Comparison of ENCODE assay signal across 11 mouse cellular contexts in the genomic region with DNA sequence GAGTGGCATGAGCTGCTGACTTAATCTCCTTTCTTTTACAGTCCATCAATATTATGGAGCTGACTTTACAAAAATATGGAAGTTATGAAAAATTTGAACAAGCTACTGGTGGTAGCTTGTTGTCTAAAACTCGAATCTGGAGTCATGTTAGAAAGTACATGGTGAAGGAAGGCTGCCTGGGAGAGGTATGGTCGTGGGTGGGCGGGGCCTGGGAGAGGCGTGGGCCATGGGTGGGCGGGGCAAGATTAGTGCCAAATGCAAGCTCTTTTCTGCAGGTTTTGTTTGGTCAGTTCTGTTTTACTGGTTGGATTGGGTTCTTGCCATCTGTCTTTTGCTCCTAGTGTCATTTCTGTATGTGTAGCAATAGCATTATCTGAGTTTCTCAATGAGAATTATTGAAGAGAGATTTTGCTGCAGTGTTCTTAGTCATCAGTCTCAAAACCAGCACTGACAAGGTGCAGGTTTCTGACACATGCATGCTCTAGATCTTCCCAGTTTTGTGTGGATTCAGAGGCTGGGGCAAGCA. TPM values are rescaled to one million over a fixed set of nuclear protein-coding genes. Genes with fewer than 3 reads are reported as not detected.
DNase-seq lines count a peak whose midpoint lies in the region; ATAC-seq and TF ChIP-seq lines count a peak whose summit lies in the region.
"Had no signal": no experiment of that assay in that cellular context is flagged by ENCODE, and none has a peak within 500 bp of the region (broad histone marks: within the 10 kb centered on the region; RNA-seq: fewer than 3 reads in every experiment).

No protein-coding gene starts in this region.

- in situ Hi-C loops in CH12.LX (cut with MboI; ENCODE audit: low pct_ligation_motif_present, low pct_unique_long_range_greater_than_20kb, low sequenced_read_pairs) = no loop called here

- no peaks in the 10 kb centered on the region for H3K9me3 ChIP-seq in heart, embryonic 15.5 days (replicated peaks)
- no peaks in the 10 kb centered on the region for H3K9me3 ChIP-seq in CH12.LX (replicated peaks; ENCODE audit: low read length)
- no peaks in the 10 kb centered on the region for H3K9me3 ChIP-seq in liver, embryonic 16.5 days (replicated peaks; ENCODE audit: control insufficient read depth, low read length)

- no peaks in the 10 kb centered on the region for H3K27me3 ChIP-seq in heart, embryonic 15.5 days
- no peaks in the 10 kb centered on the region for H3K27me3 ChIP-seq in CH12.LX (replicated peaks)
- no peaks in the 10 kb centered on the region for H3K27me3 ChIP-seq in liver, embryonic 16.5 days (ENCODE audit: control insufficient read depth, insufficient read depth, low read depth, low read length)

- H3K79me2 ChIP-seq in CH12.LX (replicated peaks; ENCODE audit: control insufficient read depth, extremely low read depth, insufficient read depth, poor library complexity, severe bottlenecking) = no peaks in the 10 kb centered on the region

- no peak overlapping the region for H3K27ac ChIP-seq in heart, embryonic 15.5 days
- H3K27ac ChIP-seq in CH12.LX (ENCODE audit: insufficient read depth, low read depth) = no peak overlapping the region
- no peak overlapping the region for H3K27ac ChIP-seq in liver, embryonic 16.5 days (ENCODE audit: low read length)

- TF ChIP-seq EP300 in CH12.LX (IDR thresholded peaks at IDR 0.05; ENCODE audit: low read length) = no peak

- H3K36me3 ChIP-seq in heart, embryonic 15.5 days = no peaks in the 10 kb centered on the region
- H3K36me3 ChIP-seq in CH12.LX (replicated peaks in 1 of 2; ENCODE audit: control insufficient read depth in 1 of 2, insufficient read depth in 1 of 2, low read length in 1 of 2) = no peaks in the 10 kb centered on the region
- H3K36me3 ChIP-seq in liver, embryonic 16.5 days (ENCODE audit: control insufficient read depth, insufficient read depth) = no peaks in the 10 kb centered on the region

- dilution Hi-C loops in CH12.LX (cut with MboI; ENCODE audit: extremely low pct_ligation_motif_present, extremely low pct_unique_long_range_greater_than_20kb, low sequenced_read_pairs) = no loop called here

- H3K4me2 ChIP-seq in heart, embryonic 15.5 days = peak overlapping the region; percentile 33
- H3K4me2 ChIP-seq in CH12.LX (ENCODE audit: insufficient read depth, low read depth, poor library complexity, severe bottlenecking) = peak overlapping the region; percentile 59; the same call in 1 of the 2 replicates
- H3K4me2 ChIP-seq in liver, embryonic 16.5 days (ENCODE audit: low read depth, low read length) = peak overlapping the region; percentile 0; the same call in 1 of the 2 replicates

- no peak for DNase-seq in heart, adult 18-20 months
- DNase-seq in CH12.LX (ENCODE audit: extremely low read depth) = peak; percentile 34
- no peak for DNase-seq in frontal cortex, postnatal 25 days (ENCODE audit: low spot score in 2 of 2)
- no peak for DNase-seq in c-Kit-positive CD71-positive TER-119-positive erythroid progenitor cells, embryonic 14.5 days (ENCODE audit: low spot score)
- no peak for DNase-seq in cerebellum, postnatal 36 days

- peaks cover 12% of the 10 kb centered on the region for H3K4me1 ChIP-seq in heart, embryonic 15.5 days (replicated peaks)
- H3K4me1 ChIP-seq in CH12.LX (ENCODE audit: control insufficient read depth in 1 of 2, insufficient read depth in 2 of 2) = peaks cover 0 to 23% of the 10 kb centered on the region in 2 experiments; a peak in 2 of 4 replicates
- H3K4me1 ChIP-seq in liver, embryonic 16.5 days (ENCODE audit: control insufficient read depth, low read depth, low read length) = peaks cover 11% of the 10 kb centered on the region

- TF ChIP-seq CTCF in CH12.LX (conservative IDR thresholded peaks at IDR 0.05 in 1 of 2, IDR thresholded peaks at IDR 0.05 in 1 of 2; ENCODE audit: low read depth in 2 of 2, low read length in 2 of 2) = no peak

- no peak overlapping the region for H3K9ac ChIP-seq in heart, embryonic 15.5 days
- H3K9ac ChIP-seq in CH12.LX (ENCODE audit: insufficient read depth, low read depth) = 0 out of 2 replicates have a peak overlapping the region, but pooled peaks have one; percentile 0
- no peak overlapping the region for H3K9ac ChIP-seq in liver, embryonic 16.5 days (ENCODE audit: low read depth, low read length)

- ATAC-seq in heart, embryonic 15.5 days (replicated peaks; ENCODE audit: insufficient number of reproducible peaks, insufficient read depth, low FRiP score, low read depth) = no peak
- ATAC-seq in erythroid progenitor cell, adult 5-6 weeks (replicated peaks; ENCODE audit: low FRiP score, poor library complexity, severe bottlenecking) = peak; percentile 63; the same call in 1 of the 2 replicates
- no peak; the same call in 1 of the 2 replicates for ATAC-seq in liver, embryonic 16.5 days (ENCODE audit: low read depth)

- no peak for TF ChIP-seq POLR2A in CH12.LX (IDR thresholded peaks at IDR 0.05; ENCODE audit: low read depth, low read length)

- WGBS in heart, embryonic 15.5 days = 34% methylated on average over 5 of the region's 5 CpGs
- 12% methylated on average over 5 of the region's 5 CpGs for WGBS in liver, embryonic 16.5 days (ENCODE audit: insufficient replicate concordance)

- no peak for TF ChIP-seq RAD21 in CH12.LX (IDR thresholded peaks at IDR 0.05; ENCODE audit: low read depth, low read length)

- no peak overlapping the region for H3K4me3 ChIP-seq in heart, embryonic 15.5 days
- H3K4me3 ChIP-seq in CH12.LX (replicated peaks in 1 of 3; ENCODE audit: low read depth in 2 of 3, low read length in 2 of 3, poor library complexity in 1 of 3) = peak overlapping the region in 1 of 3 experiments; percentile 5
- no peak overlapping the region for H3K4me3 ChIP-seq in liver, embryonic 16.5 days (ENCODE audit: low read depth, low read length)

TF ChIP-seq in CH12.LX, 34 proteins besides CTCF, POLR2A, EP300 and RAD21:
- TF ChIP-seq ZNF384 (IDR thresholded peaks at IDR 0.05; ENCODE audit: low read depth, low read length) (no peak), SIN3A (IDR thresholded peaks at IDR 0.05; ENCODE audit: low read length) (0 out of 2 replicates have a peak, but pooled peaks have one; percentile 37)

RNA-seq across cellular contexts. Expression of a gene that starts 19.1 kb away (rescaled TPM):
- polyA plus RNA-seq in heart, embryonic 15.5 days (2015; fragmentation: Nextera tagmentation; extraction: Ambion mirVana) = 2.0 and 3.1 TPM in 2 replicates
- total RNA-seq in heart, adult 18-20 months (2021) = under 1 TPM; 0.30 to 0.31 TPM
- total RNA-seq in CH12.LX (2012; rRNA removed) (0.46 and 0.93 TPM in 2 replicates), CH12.LX (2014; rRNA removed) (0.71 and 0.78 TPM in 2 replicates)
- 0.27 and 1.4 TPM in 2 replicates for polyA plus RNA-seq in CH12.LX (2012; ENCODE audit: insufficient read length, low read depth)
- total RNA-seq in erythroid progenitor cell, adult 5-6 weeks (2015; ENCODE audit: low replicate concordance) = 4.7 and 31.4 TPM in 2 replicates
- 5.1 and 6.7 TPM in 2 replicates for total RNA-seq in erythroid progenitor cell, adult 5-6 weeks (2017; ENCODE audit: low replicate concordance)
- polyA plus RNA-seq in liver, embryonic 16.5 days (2015; fragmentation: Nextera tagmentation; extraction: Ambion mirVana) = 1.2 and 1.3 TPM in 2 replicates

RNA-seq across cellular contexts. Expression of a gene that starts 23.7 kb away (rescaled TPM):
- polyA plus RNA-seq in heart, embryonic 15.5 days (2015; fragmentation: Nextera tagmentation; extraction: Ambion mirVana) = not detected in 2 replicates
- not detected for total RNA-seq in heart, adult 18-20 months (2021)
- total RNA-seq in CH12.LX (2012; rRNA removed) (not detected in 2 replicates), CH12.LX (2014; rRNA removed) (not detected in 2 replicates)
- not detected in 2 replicates for polyA plus RNA-seq in CH12.LX (2012; ENCODE audit: insufficient read length, low read depth)
- not detected in 2 replicates for total RNA-seq in erythroid progenitor cell, adult 5-6 weeks (2015; ENCODE audit: low replicate concordance)
- total RNA-seq in erythroid progenitor cell, adult 5-6 weeks (2017; ENCODE audit: low replicate concordance) = not detected in 2 replicates
- not detected in 2 replicates for polyA plus RNA-seq in liver, embryonic 16.5 days (2015; fragmentation: Nextera tagmentation; extraction: Ambion mirVana)
- total RNA-seq: ES-E14; hematopoietic stem cell, adult 5-6 weeks had no signal
- polyA plus RNA-seq: small intestine, adult 2 months had no signal

RNA-seq across cellular contexts. Expression of a gene that starts 39.2 kb away (rescaled TPM):
- polyA plus RNA-seq in heart, embryonic 15.5 days (2015; fragmentation: Nextera tagmentation; extraction: Ambion mirVana) = 42.7 and 47.6 TPM in 2 replicates
- 10 to 100 TPM; 39.2 to 39.6 TPM for total RNA-seq in heart, adult 18-20 months (2021)
- total RNA-seq in CH12.LX (2012; rRNA removed) = 75.5 and 86.9 TPM in 2 replicates
- 64.2 and 82.1 TPM in 2 replicates for total RNA-seq in CH12.LX (2014; rRNA removed)
- polyA plus RNA-seq in CH12.LX (2012; ENCODE audit: insufficient read length, low read depth) = 75.9 and 85.0 TPM in 2 replicates
- total RNA-seq in erythroid progenitor cell, adult 5-6 weeks (2015; ENCODE audit: low replicate concordance) = 41.8 and 71.3 TPM in 2 replicates
- total RNA-seq in erythroid progenitor cell, adult 5-6 weeks (2017; ENCODE audit: low replicate concordance) = 16.9 and 65.2 TPM in 2 replicates
- polyA plus RNA-seq in liver, embryonic 16.5 days (2015; fragmentation: Nextera tagmentation; extraction: Ambion mirVana) = 25.1 and 25.3 TPM in 2 replicates

RNA-seq across cellular contexts. Expression of a gene that starts 41.4 kb away (rescaled TPM):
- polyA plus RNA-seq in heart, embryonic 15.5 days (2015; fragmentation: Nextera tagmentation; extraction: Ambion mirVana) = 46.6 and 48.6 TPM in 2 replicates
- 1 to 10 TPM; 1.6 TPM for total RNA-seq in heart, adult 18-20 months (2021)
- total RNA-seq in CH12.LX (2012; rRNA removed) (12.2 and 14.6 TPM in 2 replicates), CH12.LX (2014; rRNA removed) (15.7 and 16.2 TPM in 2 replicates)
- polyA plus RNA-seq in CH12.LX (2012; ENCODE audit: insufficient read length, low read depth) = 12.3 and 14.9 TPM in 2 replicates
- 461 and 582 TPM in 2 replicates for total RNA-seq in erythroid progenitor cell, adult 5-6 weeks (2015; ENCODE audit: low replicate concordance)
- total RNA-seq in erythroid progenitor cell, adult 5-6 weeks (2017; ENCODE audit: low replicate concordance) = 576 and 591 TPM in 2 replicates
- 29.7 and 29.9 TPM in 2 replicates for polyA plus RNA-seq in liver, embryonic 16.5 days (2015; fragmentation: Nextera tagmentation; extraction: Ambion mirVana)

RNA-seq across cellular contexts. Expression of a gene that starts 45.1 kb away (rescaled TPM):
- 7.6 and 9.2 TPM in 2 replicates for polyA plus RNA-seq in heart, embryonic 15.5 days (2015; fragmentation: Nextera tagmentation; extraction: Ambion mirVana)
- 10 to 100 TPM; 12.9 to 14.0 TPM for total RNA-seq in heart, adult 18-20 months (2021)
- total RNA-seq in CH12.LX (2012; rRNA removed) = 8.1 and 9.1 TPM in 2 replicates
- 7.8 and 8.5 TPM in 2 replicates for total RNA-seq in CH12.LX (2014; rRNA removed)
- 6.9 and 8.5 TPM in 2 replicates for polyA plus RNA-seq in CH12.LX (2012; ENCODE audit: insufficient read length, low read depth)
- total RNA-seq in erythroid progenitor cell, adult 5-6 weeks (2015; ENCODE audit: low replicate concordance) = 6.7 and 14.4 TPM in 2 replicates
- 7.2 and 9.8 TPM in 2 replicates for total RNA-seq in erythroid progenitor cell, adult 5-6 weeks (2017; ENCODE audit: low replicate concordance)
- polyA plus RNA-seq in liver, embryonic 16.5 days (2015; fragmentation: Nextera tagmentation; extraction: Ambion mirVana) = 2.5 and 3.1 TPM in 2 replicates

Comparison
In these comparisons a context has a peak if more than half of its experiments do, and no peak if none do; other contexts are left out.
1. H3K4me2 ChIP-seq: peak in every context shown above with its lines; median percentile 59 in CH12.LX; 33 in heart, embryonic 15.5 days; 0 in liver, embryonic 16.5 days.